Mouse (Mus musculus): ENCODE results near the gene Nectin3. TPM values are rescaled to one million over a fixed set of nuclear protein-coding genes. Genes with fewer than 3 reads are reported as not detected.
"Not testable (repeated sequence)": the region's sequence is repeated elsewhere in the genome, so short reads cannot be mapped to it uniquely, and the experiment has no call there.

Nectin3 gene
- total RNA-seq, 2 experiments from 2014 or later: 16.4 to 20.5 TPM

DNA sequence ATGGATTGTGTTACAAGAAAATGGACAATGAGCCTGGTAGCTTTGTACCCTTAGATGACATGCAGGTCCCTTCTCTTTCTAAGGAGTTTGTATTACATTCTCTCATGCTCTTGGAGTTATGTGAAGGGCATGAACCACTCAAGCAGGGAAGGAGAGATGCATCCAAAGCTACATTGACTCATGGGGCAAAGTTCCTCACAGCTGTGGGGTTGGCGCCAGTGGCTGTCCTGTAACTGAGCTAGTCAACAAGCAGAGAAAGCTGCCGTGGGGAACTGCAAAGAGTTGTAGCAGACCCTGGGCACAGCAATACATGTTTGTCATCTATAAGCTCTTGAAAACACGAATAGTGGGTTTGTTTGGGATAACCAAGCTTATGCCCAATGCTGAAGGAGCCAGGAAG is 82.1 kb downstream of the Nectin3 start:
- DNase-seq: no peak

DNA sequence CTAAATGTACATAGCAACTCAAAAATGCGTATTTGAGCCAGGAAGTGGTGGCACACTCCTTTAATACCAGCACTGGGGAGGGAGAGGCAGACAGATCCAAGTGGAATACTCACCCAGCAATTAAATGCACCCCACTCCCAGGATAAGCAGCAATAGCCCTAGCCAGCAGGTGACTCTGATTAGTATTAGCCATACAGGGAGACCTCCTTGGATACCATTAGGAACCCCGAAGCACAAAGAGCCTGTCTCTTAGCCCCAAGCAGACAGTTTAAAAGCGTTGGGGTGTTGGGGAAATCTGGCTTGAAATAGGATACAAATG is 87.6 kb downstream of the Nectin3 start:
- DNase-seq: no peak

DNA sequence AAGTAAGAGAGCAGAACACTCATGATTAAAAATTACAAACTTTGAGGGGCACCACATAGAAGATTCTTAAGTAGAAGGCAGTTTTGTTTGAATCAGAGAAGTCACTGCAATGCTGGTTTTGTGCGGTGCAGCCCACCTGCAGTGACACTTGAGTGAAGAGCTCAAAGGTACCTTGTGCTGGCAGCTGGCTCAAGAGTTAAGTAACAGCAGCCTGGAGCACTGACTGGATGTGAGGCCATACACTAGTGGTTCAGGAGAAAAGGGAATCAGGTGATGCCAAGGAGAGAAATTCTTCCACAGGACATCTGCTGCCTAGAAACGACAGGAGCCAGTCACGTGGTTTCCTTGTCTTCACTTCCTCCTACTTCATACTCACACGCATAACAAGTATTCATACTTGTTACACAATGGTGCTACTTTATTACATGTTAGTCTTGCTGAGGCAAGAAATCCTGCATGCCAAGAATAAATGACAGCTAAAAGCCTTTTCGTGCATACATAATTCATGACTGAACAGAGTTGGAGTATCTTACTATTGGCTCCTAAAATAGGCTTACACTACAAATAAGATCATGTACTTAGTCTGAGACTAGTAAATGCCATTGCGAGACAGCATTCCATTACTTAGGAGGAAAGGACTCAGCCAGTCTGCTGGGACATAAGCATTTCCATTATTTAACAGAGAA is 88.1 kb downstream of the Nectin3 start:
- no peak for DNase-seq

DNA sequence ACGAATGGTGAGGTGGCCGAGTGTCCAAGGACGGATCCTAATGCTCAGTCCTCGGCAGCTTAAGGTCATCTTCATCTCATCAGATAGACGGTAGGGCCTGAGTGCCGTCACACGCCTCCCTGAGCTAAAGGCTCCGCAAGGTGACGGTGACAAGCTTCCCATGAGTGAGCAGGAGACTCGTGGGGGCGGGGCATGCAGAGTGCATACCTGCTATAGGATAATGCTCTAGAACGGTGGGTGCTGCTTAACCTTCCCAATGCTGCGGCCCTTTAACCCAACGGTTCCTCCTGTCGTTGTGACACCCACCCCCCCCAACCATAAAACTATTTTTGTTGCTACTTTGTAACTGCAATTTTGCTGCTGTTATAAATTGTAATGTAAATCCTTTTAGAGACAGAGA is 90.3 kb downstream of the Nectin3 start:
- no peak for DNase-seq

DNA sequence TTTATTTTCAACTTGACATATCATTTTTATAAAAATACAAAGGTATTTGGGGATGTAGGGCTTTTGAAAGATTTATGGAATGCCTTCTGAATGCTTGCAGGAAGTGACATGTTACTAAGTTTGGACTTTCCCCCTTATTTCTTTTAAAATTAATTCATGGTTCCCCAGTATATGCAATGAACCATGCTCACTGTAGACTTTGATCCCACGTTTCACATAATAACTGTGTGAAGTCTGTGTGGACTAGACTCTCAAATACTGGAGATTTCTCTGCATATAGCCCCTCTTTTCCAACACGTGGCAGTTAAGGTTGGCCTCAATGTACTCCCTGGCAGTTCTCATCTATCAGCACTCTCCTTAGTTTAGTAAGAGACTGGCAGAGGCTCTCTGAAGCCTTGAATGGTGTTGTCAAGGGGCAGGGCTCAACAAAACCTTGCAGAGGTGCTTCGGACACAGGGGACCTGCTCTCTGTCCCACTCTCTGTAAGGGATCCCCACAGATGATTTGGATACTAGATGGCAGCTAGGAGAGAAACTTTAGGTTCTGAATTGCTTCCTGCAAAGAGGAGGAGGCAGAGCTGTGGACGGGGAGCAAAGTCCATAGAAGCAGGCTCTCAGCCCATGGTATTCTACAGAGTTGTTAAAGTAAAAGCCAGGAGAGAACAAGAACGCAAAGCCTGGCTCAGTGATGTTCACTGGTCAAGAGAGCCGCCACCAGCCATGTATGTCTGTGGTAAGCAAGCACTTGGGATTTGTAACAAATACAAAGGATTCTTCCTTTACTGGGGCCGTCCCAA is 91.3 kb downstream of the Nectin3 start:
- DNase-seq: no peak

DNA sequence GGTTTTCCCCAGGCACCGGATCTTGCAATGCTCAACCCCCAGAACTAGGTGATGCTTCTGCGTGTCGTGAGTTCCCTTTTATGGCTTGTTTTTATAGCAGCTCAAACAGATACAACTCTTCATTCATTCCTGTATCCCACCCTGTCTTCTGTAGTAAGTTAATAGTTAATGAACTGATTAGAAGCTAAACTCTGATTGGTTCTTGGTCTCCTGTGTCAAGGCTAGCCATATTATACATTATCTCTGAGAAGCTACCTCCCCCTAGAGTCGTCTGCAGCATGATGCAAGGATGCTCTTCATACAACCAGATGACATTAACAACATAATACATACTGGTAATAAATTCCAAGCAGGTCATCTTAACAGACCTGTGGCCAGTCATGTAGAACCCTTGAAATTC is 100.4 kb downstream of the Nectin3 start:
- no peak for DNase-seq

DNA sequence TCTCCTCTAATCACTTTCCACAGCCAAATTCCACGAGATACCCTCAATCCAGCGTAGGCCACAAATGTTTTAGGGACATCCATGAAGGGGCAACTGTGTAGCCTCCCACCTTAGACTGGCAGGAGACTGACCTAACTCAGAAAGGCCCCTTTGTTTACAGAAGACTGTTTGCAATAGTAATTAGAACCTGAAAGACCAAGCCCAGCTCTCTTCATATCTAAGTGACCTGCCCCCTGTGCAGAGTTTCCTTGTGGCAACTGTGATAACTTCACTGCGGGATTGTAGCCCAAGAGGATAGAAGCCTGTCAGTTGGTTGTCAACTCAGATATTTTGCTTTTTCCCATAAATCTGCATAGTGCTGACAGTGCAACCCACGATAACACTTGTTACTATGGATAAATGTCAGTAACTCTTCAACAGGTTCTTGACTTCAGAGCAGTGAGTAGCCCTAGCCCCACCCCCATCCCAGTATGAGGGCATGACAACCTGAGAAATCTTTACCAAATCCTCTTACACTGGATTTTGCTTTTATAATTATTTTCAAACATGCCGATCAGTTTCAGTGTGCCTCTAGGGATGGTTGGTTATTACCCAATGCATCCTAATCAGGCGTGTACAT is 108.8 kb downstream of the Nectin3 start:
- DNase-seq: no peak

DNA sequence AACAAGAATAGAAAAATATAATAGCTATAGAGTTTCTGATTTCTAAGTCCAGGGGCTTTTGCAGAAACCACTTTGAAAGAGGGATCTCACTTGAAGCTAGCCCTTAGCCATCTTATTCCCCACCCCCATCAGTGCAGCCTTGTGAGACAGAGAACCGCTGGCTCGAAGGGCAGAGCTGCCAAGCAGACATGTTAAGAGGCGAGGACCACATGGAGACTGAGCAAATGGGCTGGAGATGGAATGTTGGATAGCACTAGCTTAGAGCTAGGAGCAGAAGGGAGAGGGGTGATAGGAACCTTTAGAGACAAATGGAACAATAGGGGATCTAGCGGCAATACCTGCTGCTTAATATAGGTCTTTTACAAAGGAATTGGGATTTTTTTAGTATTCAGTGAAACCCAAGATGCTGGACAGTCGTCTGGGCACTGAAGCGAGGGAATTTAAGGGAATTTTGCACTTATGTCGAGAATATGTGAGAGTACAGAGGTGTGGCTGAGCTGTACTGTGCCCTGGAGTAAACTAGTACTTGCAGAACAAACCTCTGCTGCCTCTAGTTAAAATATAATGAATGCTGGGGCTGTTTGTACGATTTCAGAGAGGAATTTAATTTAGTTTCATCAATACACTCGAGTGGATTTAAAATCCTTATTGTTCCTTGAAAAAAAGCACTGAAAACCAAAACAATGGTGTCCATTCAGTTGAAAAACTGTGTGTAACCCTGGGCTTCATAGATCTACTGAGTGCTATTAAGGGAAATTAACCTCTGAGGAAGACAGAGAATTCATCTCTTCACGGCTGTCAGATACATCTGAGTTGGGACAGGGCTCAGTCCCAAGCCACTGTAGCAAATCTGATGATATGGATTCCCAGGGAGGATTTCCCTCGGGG is 109.6 kb downstream of the Nectin3 start:
- DNase-seq: no peak

DNA sequence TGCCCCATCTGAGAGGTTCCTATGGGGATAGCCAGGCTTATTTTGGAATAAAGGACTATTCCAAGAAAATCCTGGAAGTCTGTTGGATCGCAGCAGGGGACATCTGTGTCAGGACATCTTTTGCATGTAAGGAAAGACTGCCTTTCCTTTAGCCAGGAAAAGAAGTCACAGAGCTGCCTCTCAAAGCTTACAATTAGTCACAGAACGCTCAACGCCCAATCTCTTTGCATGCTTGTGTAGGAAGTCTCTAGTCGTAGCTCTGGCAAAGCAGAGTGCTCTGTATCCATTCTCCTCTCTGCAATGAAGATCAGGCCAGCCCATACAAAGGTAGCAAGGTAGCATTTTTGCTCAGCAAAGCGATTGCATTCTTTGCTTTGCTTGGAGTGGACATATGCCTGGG is 114.0 kb downstream of the Nectin3 start:
- DNase-seq: no peak

DNA sequence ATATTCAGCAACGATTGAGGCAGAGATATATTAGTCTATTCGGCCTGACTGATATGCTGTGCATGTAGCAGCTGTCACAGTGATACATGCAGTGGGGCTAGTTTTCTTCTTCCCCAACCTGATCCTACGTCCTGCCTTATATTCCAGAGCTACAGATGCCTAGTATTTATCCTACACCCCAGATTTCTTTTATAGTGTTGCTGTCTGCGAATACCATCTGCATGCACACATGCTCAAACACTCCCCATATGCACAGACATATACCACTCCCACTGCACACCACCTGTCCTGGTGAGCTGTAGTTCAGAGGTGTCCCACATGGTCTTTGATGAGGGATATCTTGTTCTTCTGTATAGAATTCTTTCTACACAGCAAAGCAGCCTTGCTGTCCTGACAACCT is 115.0 kb downstream of the Nectin3 start:
- DNase-seq: no peak

DNA sequence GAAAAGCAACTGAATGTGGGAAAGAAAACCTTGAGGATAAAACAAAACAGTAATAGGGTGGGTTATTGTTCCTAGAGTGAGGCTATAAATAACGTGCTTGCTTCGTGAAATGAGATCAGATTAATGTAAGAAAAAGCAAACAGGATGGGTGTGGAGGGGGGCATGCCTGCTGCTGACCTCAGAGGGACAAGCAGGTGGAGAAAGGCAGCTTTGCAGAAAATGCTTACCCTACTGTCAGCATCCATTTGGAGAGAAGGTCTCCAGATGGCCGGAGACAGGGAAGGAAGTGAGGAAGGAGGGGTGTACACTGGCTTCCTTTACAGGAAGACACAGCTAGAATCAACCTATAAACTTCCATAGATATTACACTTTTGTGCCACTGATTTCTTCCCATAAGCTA is 121.8 kb downstream of the Nectin3 start:
- no peak for DNase-seq

DNA sequence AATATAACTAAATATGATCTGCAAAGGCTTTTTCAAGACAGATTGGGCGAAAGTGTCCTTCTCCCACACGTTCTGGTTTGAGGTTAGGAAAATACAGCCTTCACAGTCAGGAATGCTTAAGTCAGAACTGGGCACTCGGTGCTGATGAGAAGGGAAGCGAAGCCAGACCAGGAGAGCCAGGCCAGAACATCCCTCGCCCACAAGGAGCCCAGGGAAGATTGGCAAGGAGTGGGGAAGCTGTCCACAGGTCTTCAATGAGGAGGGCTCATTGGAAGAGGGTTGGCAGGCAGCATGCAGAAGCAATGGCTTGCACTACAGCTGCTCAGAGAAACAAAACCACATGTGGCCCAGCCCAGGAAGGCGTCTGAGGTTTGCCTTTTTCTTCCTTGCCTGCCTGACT is 136.3 kb downstream of the Nectin3 start:
- DNase-seq: peak; percentile 6

DNA sequence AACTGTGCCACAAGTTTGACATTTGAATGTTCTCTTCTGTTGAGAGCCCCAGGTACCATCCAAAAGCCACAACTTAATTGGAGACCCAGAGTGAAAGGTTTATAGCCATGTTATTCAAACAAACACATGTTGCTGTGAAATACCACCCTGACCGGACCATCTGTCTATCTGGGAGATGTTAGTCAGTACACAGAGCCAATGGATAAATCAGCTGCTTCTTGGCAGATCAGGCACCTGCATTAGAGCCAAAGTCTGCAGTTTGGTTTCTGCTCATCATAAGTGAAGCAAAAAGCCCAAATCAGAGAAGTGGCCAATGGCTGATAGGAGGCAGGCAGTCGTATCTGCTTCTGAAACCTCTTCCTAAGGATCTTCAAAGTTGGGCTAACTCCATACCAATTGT is 140.7 kb downstream of the Nectin3 start:
- DNase-seq: not testable (repeated sequence)

DNA sequence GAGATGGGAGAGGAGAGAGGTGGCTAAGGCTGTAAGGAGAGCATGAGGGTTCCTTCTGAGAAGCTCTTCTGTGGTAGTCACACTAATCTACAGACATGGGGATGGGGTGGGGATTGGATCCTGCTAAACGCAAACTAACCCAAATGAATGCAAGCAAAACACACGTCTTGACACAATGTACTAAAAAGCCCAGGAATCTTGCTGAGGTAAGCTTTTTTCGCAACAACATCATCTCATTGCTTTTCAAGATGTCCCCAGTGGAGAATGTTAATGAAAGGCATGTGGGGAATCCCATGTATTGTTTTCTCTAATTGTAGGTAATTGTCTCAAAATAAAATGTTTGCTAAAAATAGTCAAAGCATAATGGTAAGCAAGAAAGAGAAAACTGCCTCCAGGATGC is 141.7 kb downstream of the Nectin3 start:
- no peak for DNase-seq

All from gastrocnemius, postnatal 10 days (tissue).